Mouse (Mus musculus) olfactory bulb, adult 2 months (tissue): ENCODE results near the gene Gm49387. TPM values are rescaled to one million over a fixed set of nuclear protein-coding genes. Genes with fewer than 3 reads are reported as not detected.

Experiments
- H3K27ac ChIP-seq: fragments of 200-500 bp; 2 replicates; pipeline ENCODE4 v1.5.1; 2012; ENCODE audit warnings: low read depth, low read length; ENCODE audit not compliant: insufficient read depth
- H3K4me1 ChIP-seq: fragments of 200-500 bp; 2 replicates; pipeline ENCODE4 v1.6.1; 2012; ENCODE audit warnings: low read length; ENCODE audit not compliant: control insufficient read depth, insufficient read depth
- H3K4me3 ChIP-seq: fragments of 200-500 bp; 2 replicates; pipeline ENCODE4 v1.5.1; 2012; ENCODE audit warnings: mild to moderate bottlenecking, low read depth, low read length, moderate library complexity; ENCODE audit not compliant: insufficient read depth
- CTCF ChIP-seq: fragments of 200-500 bp; IDR thresholded peaks from 2 replicates; pipeline ENCODE4 v1.5.1; 2012; ENCODE audit warnings: low read depth, mild to moderate bottlenecking, low read length, moderate library complexity; ENCODE audit not compliant: insufficient read depth
- POLR2A ChIP-seq: fragments of 200-500 bp; IDR thresholded peaks from 2 replicates; pipeline ENCODE4 v1.6.1; 2012; ENCODE audit warnings: mild to moderate bottlenecking, low read depth, low read length, moderate library complexity; ENCODE audit not compliant: insufficient read depth
- WGBS: fragments of 180-500 bp; shearing (Covaris S2); methylation state at CpG from one replicate; pipeline ENCODE4 v1.1.7; 2018; 5-methylcytosine and 5-hydroxymethylcytosine counted together
- polyA plus RNA-seq: library from polyadenylated mRNA; stranded (reverse); fragments of >200 nt; gene quantifications from 2 replicates; pipeline ENCODE4 v1.2.4, GENCODE M21; 2012; ENCODE audit warnings: low replicate concordance; ENCODE audit not compliant: missing spikeins, insufficient read depth, insufficient read length

Gene Gm49387
- polyA plus RNA-seq = not detected in 2 replicates

GRCm38 (mm10) chr14:31640346-31640889, at the start of gene Gm49387:
Gene Gm49387 (minus strand): TSS chr14:31640878.
- H3K27ac ChIP-seq = peak within 1 kb of the TSS; percentile 68; the same call in 1 of the 2 replicates
- 2% methylated on average over 26 of the region's 26 CpGs for WGBS
- peak within 1 kb of the TSS; percentile 83 for H3K4me3 ChIP-seq
- TF ChIP-seq POLR2A = no peak
- no peak for TF ChIP-seq CTCF
- H3K4me1 ChIP-seq = peaks cover 5% of the 10 kb centered on the region; the same call in 1 of the 2 replicates

- no peak overlapping the region for H3K27ac ChIP-seq
- 100% methylated on average over 1 of the region's 1 CpGs for WGBS
Observed at GRCm38 (mm10) chr14:31686231-31686630, 45.6 kb upstream of the Gm49387 start.

GRCm38 (mm10) chr14:31685680-31686079, 45.0 kb upstream of the Gm49387 start:
- Histone ChIP-seq H3K4me3 (no peak overlapping the region), H3K27ac (no peak overlapping the region), H3K4me1 (no peaks in the 10 kb centered on the region)
- TF ChIP-seq POLR2A (no peak), CTCF (no peak)
- WGBS = 95% methylated on average over 10 of the region's 10 CpGs

More at GRCm38 (mm10) chr14:31686231-31686630, 45.6 kb upstream of the Gm49387 start:
- H3K4me1 ChIP-seq = no peaks in the 10 kb centered on the region
- TF ChIP-seq CTCF = no peak
- no peak for TF ChIP-seq POLR2A
- H3K4me3 ChIP-seq = no peak overlapping the region

GRCm38 (mm10) chr14:31684343-31685040, 43.8 kb upstream of the Gm49387 start:
- 88% methylated on average over 7 of the region's 7 CpGs for WGBS

GRCm38 (mm10) chr14:31683610-31684009, 42.9 kb upstream of the Gm49387 start:
- TF ChIP-seq POLR2A (no peak), CTCF (no peak)
- WGBS = 98% methylated on average over 2 of the region's 2 CpGs
- Histone ChIP-seq H3K27ac (no peak overlapping the region), H3K4me3 (no peak overlapping the region), H3K4me1 (no peaks in the 10 kb centered on the region)

More at GRCm38 (mm10) chr14:31684343-31685040, 43.8 kb upstream of the Gm49387 start:
- Histone ChIP-seq H3K27ac (no peak overlapping the region), H3K4me1 (no peaks in the 10 kb centered on the region), H3K4me3 (no peak overlapping the region)
- no peak for TF ChIP-seq POLR2A
- TF ChIP-seq CTCF = no peak

- H3K4me3 ChIP-seq = no peak overlapping the region
- WGBS = 54% methylated on average over 5 of the region's 5 CpGs
- TF ChIP-seq CTCF (no peak), POLR2A (no peak)
- no peak overlapping the region for H3K27ac ChIP-seq
- no peaks in the 10 kb centered on the region for H3K4me1 ChIP-seq
Observed at GRCm38 (mm10) chr14:31681931-31682555, 41.4 kb upstream of the Gm49387 start.

- 85% methylated on average over 9 of the region's 9 CpGs for WGBS
- TF ChIP-seq CTCF (no peak), POLR2A (no peak)
- no peaks in the 10 kb centered on the region for H3K4me1 ChIP-seq
- H3K27ac ChIP-seq = no peak overlapping the region
- H3K4me3 ChIP-seq = no peak overlapping the region
Observed at GRCm38 (mm10) chr14:31681291-31681690, 40.6 kb upstream of the Gm49387 start.

- H3K27ac ChIP-seq = no peak overlapping the region
- TF ChIP-seq POLR2A (no peak), CTCF (no peak)
- no peaks in the 10 kb centered on the region for H3K4me1 ChIP-seq
- H3K4me3 ChIP-seq = no peak overlapping the region
- WGBS = 97% methylated on average over 3 of the region's 3 CpGs
Observed at GRCm38 (mm10) chr14:31680656-31681055, 40.0 kb upstream of the Gm49387 start.

- 69% methylated on average over 10 of the region's 10 CpGs for WGBS
- Histone ChIP-seq H3K4me3 (no peak overlapping the region), H3K4me1 (peaks cover 27% of the 10 kb centered on the region), H3K27ac (no peak overlapping the region)
- TF ChIP-seq CTCF = no peak
- no peak for TF ChIP-seq POLR2A
Observed at GRCm38 (mm10) chr14:31671635-31672320, 31.1 kb upstream of the Gm49387 start.
